ENCODE assay signal across 26 mouse cellular contexts in the genomic region with DNA sequence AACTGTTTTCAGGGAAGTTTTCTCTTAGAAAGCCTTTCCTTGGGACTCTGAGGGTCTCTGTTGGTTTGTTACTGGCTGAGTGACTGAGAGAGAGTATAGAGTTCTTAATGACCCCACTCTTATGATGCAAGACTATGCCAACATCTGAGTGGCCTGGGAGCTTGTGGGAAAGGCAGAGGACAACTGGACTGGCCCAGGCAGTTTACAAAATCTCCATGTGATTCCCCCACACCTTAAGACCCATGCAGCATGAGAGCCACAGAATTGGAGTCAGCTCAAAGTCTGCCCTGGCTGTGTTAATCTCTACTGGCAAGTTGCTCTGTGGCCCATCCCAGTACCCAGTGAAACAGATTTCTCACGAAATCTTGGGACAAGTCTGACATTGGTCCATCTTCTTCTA. TPM values are rescaled to one million over a fixed set of nuclear protein-coding genes. Genes with fewer than 3 reads are reported as not detected.
DNase-seq lines count a peak whose midpoint lies in the region; ATAC-seq and TF ChIP-seq lines count a peak whose summit lies in the region.
"Had no signal": no experiment of that assay in that cellular context is flagged by ENCODE, and none has a peak within 500 bp of the region (broad histone marks: within the 10 kb centered on the region; RNA-seq: fewer than 3 reads in every experiment).

No protein-coding gene starts in this region.

- H3K4me1 ChIP-seq in liver, embryonic 16.5 days (ENCODE audit: control insufficient read depth, low read depth, low read length), result no peaks in the 10 kb centered on the region; the same call in none of the 2 replicates
- H3K4me1 ChIP-seq in liver, embryonic 12.5 days, result 0 out of 2 replicates have a peak, but pooled peaks cover 2% of the 10 kb centered on the region
- H3K4me1 ChIP-seq in CH12.LX (ENCODE audit: control insufficient read depth in 1 of 2, insufficient read depth in 2 of 2), result peaks cover 0 to 8% of the 10 kb centered on the region in 2 experiments; a peak in 2 of 4 replicates
- H3K4me1 ChIP-seq in forebrain, embryonic 14.5 days (ENCODE audit: control insufficient read depth, insufficient read depth, low read length), result no peaks in the 10 kb centered on the region
- H3K4me1 ChIP-seq: embryonic facial prominence, embryonic 12.5 days; embryonic facial prominence, embryonic 15.5 days; forebrain, embryonic 15.5 days; heart, embryonic 10.5 days; hindbrain, embryonic 12.5 days; hindbrain, embryonic 15.5 days had no signal

- H3K36me3 ChIP-seq in liver, embryonic 16.5 days (ENCODE audit: control insufficient read depth, insufficient read depth), result no peaks in the 10 kb centered on the region
- no peaks in the 10 kb centered on the region for H3K36me3 ChIP-seq in liver, embryonic 12.5 days
- H3K36me3 ChIP-seq in CH12.LX (replicated peaks in 1 of 2; ENCODE audit: control insufficient read depth in 1 of 2, insufficient read depth in 1 of 2, low read length in 1 of 2) (no peaks in the 10 kb centered on the region), myocyte (ENCODE audit: control insufficient read depth, insufficient read depth) (peaks cover 4% of the 10 kb centered on the region)
- no peaks in the 10 kb centered on the region for H3K36me3 ChIP-seq in forebrain, embryonic 14.5 days (ENCODE audit: control insufficient read depth, insufficient read depth, low read length)
- H3K36me3 ChIP-seq: embryonic facial prominence, embryonic 12.5 days; embryonic facial prominence, embryonic 15.5 days; forebrain, embryonic 15.5 days; heart, embryonic 10.5 days; heart, embryonic 13.5 days; hindbrain, embryonic 12.5 days; hindbrain, embryonic 15.5 days had no signal

- WGBS in liver, embryonic 16.5 days (ENCODE audit: insufficient replicate concordance), result 54% methylated on average over 1 of the region's 1 CpGs
- 40% methylated on average over 1 of the region's 1 CpGs for WGBS in liver, embryonic 12.5 days (ENCODE audit: insufficient replicate concordance)
- WGBS in forebrain, embryonic 14.5 days, result 79% methylated on average over 1 of the region's 1 CpGs

- no peak overlapping the region for H3K4me2 ChIP-seq in liver, embryonic 16.5 days (ENCODE audit: low read depth, low read length)
- no peak overlapping the region for H3K4me2 ChIP-seq in liver, embryonic 12.5 days
- H3K4me2 ChIP-seq in CH12.LX (ENCODE audit: insufficient read depth, low read depth, poor library complexity, severe bottlenecking) (peak overlapping the region; percentile 55), myocyte (ENCODE audit: low read depth) (peak overlapping the region; percentile 91)
- H3K4me2 ChIP-seq in forebrain, embryonic 14.5 days (ENCODE audit: low read length), result no peak overlapping the region
- H3K4me2 ChIP-seq: embryonic facial prominence, embryonic 12.5 days; embryonic facial prominence, embryonic 15.5 days; forebrain, embryonic 15.5 days; heart, embryonic 13.5 days; hindbrain, embryonic 12.5 days; hindbrain, embryonic 15.5 days had no signal

- H3ac ChIP-seq in myocyte (ENCODE audit: control insufficient read depth, insufficient read length), result no peak overlapping the region

- dilution Hi-C loops in CH12.LX (cut with MboI; ENCODE audit: extremely low pct_ligation_motif_present, extremely low pct_unique_long_range_greater_than_20kb, low sequenced_read_pairs), result no loop called here

- H3K27ac ChIP-seq in liver, embryonic 16.5 days (ENCODE audit: low read length), result no peak overlapping the region
- no peak overlapping the region for H3K27ac ChIP-seq in liver, embryonic 12.5 days
- no peak overlapping the region for H3K27ac ChIP-seq in CH12.LX (ENCODE audit: insufficient read depth, low read depth)
- no peak overlapping the region for H3K27ac ChIP-seq in forebrain, embryonic 14.5 days (ENCODE audit: low read depth, low read length)
- H3K27ac ChIP-seq: embryonic facial prominence, embryonic 12.5 days; embryonic facial prominence, embryonic 15.5 days; forebrain, embryonic 15.5 days; heart, adult 2 months; heart, embryonic 10.5 days; heart, embryonic 13.5 days; hindbrain, embryonic 12.5 days; hindbrain, embryonic 15.5 days had no signal

- H3K27me3 ChIP-seq in liver, embryonic 16.5 days (ENCODE audit: control insufficient read depth, insufficient read depth, low read depth, low read length), result no peaks in the 10 kb centered on the region
- no peaks in the 10 kb centered on the region for H3K27me3 ChIP-seq in liver, embryonic 12.5 days (replicated peaks)
- H3K27me3 ChIP-seq in CH12.LX (replicated peaks), result no peaks in the 10 kb centered on the region
- H3K27me3 ChIP-seq in myocyte (ENCODE audit: control insufficient read depth, insufficient read depth, insufficient read length), result no peaks in the 10 kb centered on the region
- H3K27me3 ChIP-seq in forebrain, embryonic 14.5 days (replicated peaks; ENCODE audit: control insufficient read depth, insufficient read depth, low read length), result no peaks in the 10 kb centered on the region
- H3K27me3 ChIP-seq: embryonic facial prominence, embryonic 12.5 days; embryonic facial prominence, embryonic 15.5 days; forebrain, embryonic 15.5 days; heart, embryonic 13.5 days; hindbrain, embryonic 12.5 days; hindbrain, embryonic 15.5 days had no signal

- H3K9ac ChIP-seq in liver, embryonic 16.5 days (ENCODE audit: low read depth, low read length), result no peak overlapping the region
- no peak overlapping the region for H3K9ac ChIP-seq in liver, embryonic 12.5 days
- peak overlapping the region; percentile 71 for H3K9ac ChIP-seq in CH12.LX (ENCODE audit: insufficient read depth, low read depth)
- H3K9ac ChIP-seq in forebrain, embryonic 14.5 days (ENCODE audit: low read length), result no peak overlapping the region
- H3K9ac ChIP-seq: embryonic facial prominence, embryonic 12.5 days; embryonic facial prominence, embryonic 15.5 days; forebrain, embryonic 15.5 days; heart, embryonic 13.5 days; hindbrain, embryonic 12.5 days; hindbrain, embryonic 15.5 days had no signal

- 0 out of 2 replicates have a peak, but pooled peaks have one; percentile 9 for ATAC-seq in liver, embryonic 16.5 days (ENCODE audit: low read depth)
- no peak for ATAC-seq in liver, embryonic 12.5 days
- no peak for ATAC-seq in forebrain, embryonic 14.5 days
- ATAC-seq: activated CD4-positive, CD25-positive, alpha-beta regulatory T cell, adult 4 months; forebrain, embryonic 15.5 days had no signal

- TF ChIP-seq CTCF in CH12.LX (conservative IDR thresholded peaks at IDR 0.05 in 1 of 2, IDR thresholded peaks at IDR 0.05 in 1 of 2; ENCODE audit: low read depth in 2 of 2, low read length in 2 of 2), result no peak

- H3K4me3 ChIP-seq in liver, embryonic 16.5 days (ENCODE audit: low read depth, low read length), result no peak overlapping the region
- H3K4me3 ChIP-seq in liver, embryonic 12.5 days, result no peak overlapping the region
- H3K4me3 ChIP-seq in CH12.LX (replicated peaks in 1 of 3; ENCODE audit: low read depth in 2 of 3, low read length in 2 of 3, poor library complexity in 1 of 3), result no peak overlapping the region
- peak overlapping the region; percentile 23 for H3K4me3 ChIP-seq in myocyte
- H3K4me3 ChIP-seq in forebrain, embryonic 14.5 days (ENCODE audit: low read depth, low read length), result no peak overlapping the region
- H3K4me3 ChIP-seq: embryonic facial prominence, embryonic 12.5 days; embryonic facial prominence, embryonic 15.5 days; forebrain, embryonic 15.5 days; heart, adult 2 months; heart, embryonic 10.5 days; heart, embryonic 13.5 days; hindbrain, embryonic 12.5 days; hindbrain, embryonic 15.5 days had no signal

- TF ChIP-seq POLR2A in CH12.LX (IDR thresholded peaks at IDR 0.05; ENCODE audit: low read depth, low read length), result no peak
- TF ChIP-seq POLR2A in myocyte (IDR thresholded peaks at IDR 0.05; ENCODE audit: insufficient read length, low read depth), result peak; percentile 56

- H3K9me3 ChIP-seq in liver, embryonic 16.5 days (replicated peaks; ENCODE audit: control insufficient read depth, low read length), result no peaks in the 10 kb centered on the region
- H3K9me3 ChIP-seq in liver, embryonic 12.5 days (replicated peaks), result no peaks in the 10 kb centered on the region
- H3K9me3 ChIP-seq in CH12.LX (replicated peaks; ENCODE audit: low read length), result peaks cover 3% of the 10 kb centered on the region
- H3K9me3 ChIP-seq in forebrain, embryonic 14.5 days (replicated peaks; ENCODE audit: control insufficient read depth, low read length), result no peaks in the 10 kb centered on the region
- H3K9me3 ChIP-seq: embryonic facial prominence, embryonic 12.5 days; embryonic facial prominence, embryonic 15.5 days; forebrain, embryonic 15.5 days; heart, embryonic 10.5 days; heart, embryonic 13.5 days; hindbrain, embryonic 12.5 days; hindbrain, embryonic 15.5 days had no signal

- no peak for TF ChIP-seq EP300 in CH12.LX (IDR thresholded peaks at IDR 0.05; ENCODE audit: low read length)

- DNase-seq in heart, adult 11 months, result peak; percentile 31
- no peak for DNase-seq in heart, postnatal 10 days
- DNase-seq in CH12.LX (ENCODE audit: extremely low read depth), result no peak
- no peak for DNase-seq in forebrain, embryonic 14.5 days (ENCODE audit: low spot score)
- DNase-seq: B cell, adult 2 months; cerebellum, adult 11 months; cerebellum, adult 2 months; cerebellum, adult 9-11 months; gastrocnemius, postnatal 25 days; heart, adult 2 months had no signal

- H3K79me2 ChIP-seq in CH12.LX (replicated peaks; ENCODE audit: control insufficient read depth, extremely low read depth, insufficient read depth, poor library complexity, severe bottlenecking) (no peaks in the 10 kb centered on the region), myocyte (ENCODE audit: control insufficient read depth, insufficient read depth) (no peaks in the 10 kb centered on the region)

- intact Hi-C loops in heart, postnatal 10 days (cut with DNase I), result no loop called here

- in situ Hi-C loops in CH12.LX (cut with MboI; ENCODE audit: low pct_ligation_motif_present, low pct_unique_long_range_greater_than_20kb, low sequenced_read_pairs), result no loop called here

- TF ChIP-seq RAD21 in CH12.LX (IDR thresholded peaks at IDR 0.05; ENCODE audit: low read depth, low read length), result no peak

RNA-seq across cellular contexts. Expression of a gene that starts 0.6 kb away (rescaled TPM):
- not detected for total RNA-seq in heart, postnatal 10 days (2021)
- polyA plus RNA-seq in liver, embryonic 16.5 days (2015; fragmentation: Nextera tagmentation; extraction: Ambion mirVana), result 18.6 and 27.7 TPM in 2 replicates
- polyA plus RNA-seq in liver, embryonic 12.5 days (2016; fragmentation: Nextera tagmentation; extraction: Ambion mirVana), result 1.4 and 2.0 TPM in 2 replicates
- total RNA-seq in CH12.LX (2012; rRNA removed) (0.08 TPM in 2 replicates), CH12.LX (2014; rRNA removed) (not detected in 2 replicates)
- polyA plus RNA-seq in CH12.LX (2012; ENCODE audit: insufficient read length, low read depth) (not detected in 2 replicates), myocyte (2012; fragmentation: generic; extraction: Trizol) (19.4 TPM)
- polyA plus RNA-seq in forebrain, embryonic 14.5 days (2014; fragmentation: Nextera tagmentation; extraction: Ambion mirVana), result not detected in 2 replicates
- total RNA-seq: common myeloid progenitor, adult 5-6 weeks; gastrocnemius, postnatal 25 days; heart, adult 2 months; heart, postnatal 25 days; hematopoietic stem cell, adult 5-6 weeks; MEL had no signal
- polyA plus RNA-seq: activated CD4-positive, CD25-positive, alpha-beta regulatory T cell, adult 4 months; embryonic facial prominence, embryonic 12.5 days; embryonic facial prominence, embryonic 15.5 days; forebrain, embryonic 11.5 days; forebrain, embryonic 15.5 days; heart, adult 2 months; heart, embryonic 13.5 days had no signal

RNA-seq across cellular contexts. Expression of a gene that starts 28.7 kb away (rescaled TPM):
- 10 to 100 TPM; 61.2 to 68.5 TPM for total RNA-seq in heart, postnatal 10 days (2021)
- 5.5 and 6.0 TPM in 2 replicates for polyA plus RNA-seq in liver, embryonic 16.5 days (2015; fragmentation: Nextera tagmentation; extraction: Ambion mirVana)
- 8.9 and 9.3 TPM in 2 replicates for polyA plus RNA-seq in liver, embryonic 12.5 days (2016; fragmentation: Nextera tagmentation; extraction: Ambion mirVana)
- total RNA-seq in CH12.LX (2012; rRNA removed) (20.3 and 20.7 TPM in 2 replicates), CH12.LX (2014; rRNA removed) (29.6 and 34.0 TPM in 2 replicates)
- polyA plus RNA-seq in CH12.LX (2012; ENCODE audit: insufficient read length, low read depth) (29.3 and 34.7 TPM in 2 replicates), myocyte (2012; fragmentation: generic; extraction: Trizol) (38.2 TPM)
- 5.8 and 7.9 TPM in 2 replicates for polyA plus RNA-seq in forebrain, embryonic 14.5 days (2014; fragmentation: Nextera tagmentation; extraction: Ambion mirVana)

RNA-seq across cellular contexts. Expression of a gene that starts 58.8 kb away (rescaled TPM):
- total RNA-seq in heart, postnatal 10 days (2021), result 1 to 10 TPM; 7.3 to 7.6 TPM
- polyA plus RNA-seq in liver, embryonic 16.5 days (2015; fragmentation: Nextera tagmentation; extraction: Ambion mirVana), result 4.9 and 5.4 TPM in 2 replicates
- polyA plus RNA-seq in liver, embryonic 12.5 days (2016; fragmentation: Nextera tagmentation; extraction: Ambion mirVana), result 6.8 and 8.3 TPM in 2 replicates
- total RNA-seq in CH12.LX (2012; rRNA removed) (0.13 and 0.21 TPM in 2 replicates), CH12.LX (2014; rRNA removed) (not detected in 2 replicates)
- polyA plus RNA-seq in CH12.LX (2012; ENCODE audit: insufficient read length, low read depth) (not detected in 2 replicates), myocyte (2012; fragmentation: generic; extraction: Trizol) (167 TPM)
- polyA plus RNA-seq in forebrain, embryonic 14.5 days (2014; fragmentation: Nextera tagmentation; extraction: Ambion mirVana), result 3.8 and 5.1 TPM in 2 replicates
- total RNA-seq: common myeloid progenitor, adult 5-6 weeks; hematopoietic stem cell, adult 5-6 weeks; MEL had no signal
- polyA plus RNA-seq: activated CD4-positive, CD25-positive, alpha-beta regulatory T cell, adult 4 months had no signal

Comparison
In these comparisons a context has a peak if more than half of its experiments do, and no peak if none do; other contexts are left out.
1. H3K4me2 ChIP-seq: peak in CH12.LX (single experiment) and myocyte (single experiment); none in liver, embryonic 16.5 days (single experiment), liver, embryonic 12.5 days (single experiment) and forebrain, embryonic 14.5 days (single experiment).
2. RNA of a gene that starts 58.8 kb away (polyA plus RNA-seq): 167 TPM in myocyte (single experiment); 6.8 to 8.3 TPM in liver, embryonic 12.5 days, 3.8 to 5.1 TPM in forebrain, embryonic 14.5 days, 4.9 to 5.4 TPM in liver, embryonic 16.5 days and not detected in CH12.LX; every median in the first group is over 10 times any median in the second.